Mouse (Mus musculus) myocyte (in vitro differentiated cells): ENCODE results near the gene Mif. TPM values are rescaled to one million over a fixed set of nuclear protein-coding genes. Genes with fewer than 3 reads are reported as not detected.

Experiments
- H3K27me3 ChIP-seq: one replicate; pipeline ENCODE4 v1.6.1; 2011; ENCODE audit not compliant: control insufficient read depth, insufficient read depth, insufficient read length
- H3K36me3 ChIP-seq: one replicate; pipeline ENCODE4 v1.6.1; 2011; ENCODE audit not compliant: control insufficient read depth, insufficient read depth
- H3K4me2 ChIP-seq: one replicate; pipeline ENCODE4 v1.6.1; 2011; ENCODE audit warnings: low read depth, control low read depth
- H3K4me3 ChIP-seq: one replicate; pipeline ENCODE4 v1.5.1; 2011; ENCODE audit warnings: mild to moderate bottlenecking, control low read depth, moderate library complexity
- H3K79me2 ChIP-seq: one replicate; pipeline ENCODE4 v1.6.1; 2011; ENCODE audit not compliant: control insufficient read depth, insufficient read depth
- H3ac ChIP-seq: one replicate; pipeline ENCODE4 v1.6.1; 2011; ENCODE audit not compliant: control insufficient read depth, insufficient read length
- CEBPB ChIP-seq: IDR thresholded peaks from 2 replicates; pipeline ENCODE4 v1.6.1; 2011; ENCODE audit warnings: mild to moderate bottlenecking, moderate library complexity; ENCODE audit not compliant: poor library complexity, insufficient read depth, severe bottlenecking
- E2F4 ChIP-seq: IDR thresholded peaks from one replicate; pipeline ENCODE4 v1.6.1; 2011; ENCODE audit warnings: mild to moderate bottlenecking, control low read depth, moderate library complexity; ENCODE audit not compliant: insufficient read depth
- MAX ChIP-seq: IDR thresholded peaks from one replicate; pipeline ENCODE4 v1.6.1; 2011; ENCODE audit warnings: low read depth, mild to moderate bottlenecking, control low read depth
- MYOD1 ChIP-seq, 3 experiments: IDR thresholded peaks; one replicate each; pipeline ENCODE4 v1.6.1; 2011; ENCODE audit warnings: control low read depth in 2 of 3, low read depth in 2 of 3, mild to moderate bottlenecking in 2 of 3, moderate library complexity in 1 of 3; ENCODE audit not compliant: insufficient read length in 2 of 3, control insufficient read depth in 1 of 3
- MYOG ChIP-seq, 3 experiments: IDR thresholded peaks; one replicate each; pipeline ENCODE4 v1.6.1; 2011; ENCODE audit warnings: control low read depth in 2 of 3, low read depth in 2 of 3, mild to moderate bottlenecking in 2 of 3; ENCODE audit not compliant: insufficient read length in 2 of 3, control insufficient read depth in 1 of 3, insufficient read depth in 1 of 3
- POLR2A ChIP-seq: IDR thresholded peaks from one replicate; pipeline ENCODE4 v1.6.1; 2011; ENCODE audit warnings: low read depth, mild to moderate bottlenecking, control low read depth, moderate library complexity; ENCODE audit not compliant: insufficient read length
- POLR2AphosphoS2 ChIP-seq: IDR thresholded peaks from one replicate; pipeline ENCODE4 v1.6.1; 2011; ENCODE audit warnings: low read depth, control low read depth; ENCODE audit not compliant: insufficient read length
- REST ChIP-seq: IDR thresholded peaks from one replicate; pipeline ENCODE4 v1.6.1; 2011; ENCODE audit warnings: mild to moderate bottlenecking, control low read depth, moderate library complexity; ENCODE audit not compliant: insufficient read depth, insufficient read length
- SRF ChIP-seq: IDR thresholded peaks from one replicate; pipeline ENCODE4 v1.6.1; 2011; ENCODE audit warnings: low read depth; ENCODE audit not compliant: control insufficient read depth, insufficient read length
- TCF12 ChIP-seq: IDR thresholded peaks from one replicate; pipeline ENCODE4 v1.6.1; 2011; ENCODE audit warnings: mild to moderate bottlenecking, control low read depth; ENCODE audit not compliant: poor library complexity, insufficient read depth, severe bottlenecking
- TCF3 ChIP-seq: IDR thresholded peaks from one replicate; pipeline ENCODE4 v1.6.1; 2011; ENCODE audit warnings: low read depth, control low read depth; ENCODE audit not compliant: insufficient read length
- USF1 ChIP-seq: IDR thresholded peaks from one replicate; pipeline ENCODE4 v1.6.1; 2011; ENCODE audit warnings: low read depth, mild to moderate bottlenecking, control low read depth, moderate library complexity
- polyA plus RNA-seq: library from polyadenylated mRNA; unstranded; fragments of >200 nt; fragmentation: generic; extraction: Trizol; gene quantifications from one replicate; pipeline ENCODE4 v1.2.1, GENCODE M21; 2012; ENCODE audit warnings: missing spikeins

Mif gene
- polyA plus RNA-seq, 1 experiment: 3,517 TPM

GRCm38 (mm10) chr10:75829529-75830274, 30.3 kb downstream of the Mif start:
- Histone ChIP-seq H3K27me3 (no peaks in the 10 kb centered on the region), H3K36me3 (no peaks in the 10 kb centered on the region), H3K4me3 (no peak overlapping the region), H3K79me2 (no peaks in the 10 kb centered on the region), H3ac (no peak overlapping the region), H3K4me2 (no peak overlapping the region)
- TF ChIP-seq TCF3 (no peak), CEBPB (no peak), USF1 (no peak), E2F4 (no peak), MAX (no peak), MYOG (IDR thresholded peaks at IDR 0.05; ENCODE audit: control insufficient read depth in 1 of 3, insufficient read depth in 1 of 3, insufficient read length in 2 of 3, low read depth in 2 of 3) (no peak), POLR2A (no peak), TCF12 (no peak), REST (no peak), SRF (no peak), MYOD1 (IDR thresholded peaks at IDR 0.05; ENCODE audit: control insufficient read depth in 1 of 3, insufficient read length in 2 of 3, low read depth in 2 of 3) (no peak), POLR2AphosphoS2 (no peak)

GRCm38 (mm10) chr10:75828500-75828931, 31.5 kb downstream of the Mif start:
- no peaks in the 10 kb centered on the region for H3K36me3 ChIP-seq
- H3ac ChIP-seq: no peak overlapping the region
- H3K4me3 ChIP-seq: no peak overlapping the region
- H3K4me2 ChIP-seq: no peak overlapping the region
- H3K27me3 ChIP-seq: no peaks in the 10 kb centered on the region
- H3K79me2 ChIP-seq: no peaks in the 10 kb centered on the region
- TF ChIP-seq MYOG (IDR thresholded peaks at IDR 0.05; ENCODE audit: control insufficient read depth in 1 of 3, insufficient read depth in 1 of 3, insufficient read length in 2 of 3, low read depth in 2 of 3) (no peak), CEBPB (0 out of 2 replicates have a peak, but pooled peaks have one; percentile 3)

GRCm38 (mm10) chr10:75827668-75828360, 32.2 kb downstream of the Mif start:
- Histone ChIP-seq H3K79me2 (no peaks in the 10 kb centered on the region), H3K27me3 (no peaks in the 10 kb centered on the region), H3K4me3 (no peak overlapping the region), H3K36me3 (no peaks in the 10 kb centered on the region), H3K4me2 (no peak overlapping the region), H3ac (no peak overlapping the region)
- no peak for TF ChIP-seq TCF12
- TF ChIP-seq MAX: no peak
- no peak for TF ChIP-seq E2F4
- TF ChIP-seq SRF: no peak
- no peak for TF ChIP-seq REST
- no peak for TF ChIP-seq MYOG (IDR thresholded peaks at IDR 0.05; ENCODE audit: control insufficient read depth in 1 of 3, insufficient read depth in 1 of 3, insufficient read length in 2 of 3, low read depth in 2 of 3)
- TF ChIP-seq TCF3: no peak
- no peak for TF ChIP-seq MYOD1 (IDR thresholded peaks at IDR 0.05; ENCODE audit: control insufficient read depth in 1 of 3, insufficient read length in 2 of 3, low read depth in 2 of 3)
- no peak for TF ChIP-seq POLR2A
- no peak for TF ChIP-seq CEBPB
- TF ChIP-seq POLR2AphosphoS2: no peak
- no peak for TF ChIP-seq USF1

GRCm38 (mm10) chr10:75824530-75824929, 35.5 kb downstream of the Mif start:
- no peak overlapping the region for H3K4me2 ChIP-seq
- no peak overlapping the region for H3K4me3 ChIP-seq
- H3K79me2 ChIP-seq: no peaks in the 10 kb centered on the region
- no peaks in the 10 kb centered on the region for H3K36me3 ChIP-seq
- no peaks in the 10 kb centered on the region for H3K27me3 ChIP-seq
- no peak overlapping the region for H3ac ChIP-seq
- TF ChIP-seq POLR2A (no peak), TCF12 (no peak), USF1 (no peak), SRF (no peak)

- Histone ChIP-seq H3K4me3 (no peak overlapping the region), H3ac (no peak overlapping the region), H3K36me3 (no peaks in the 10 kb centered on the region), H3K27me3 (no peaks in the 10 kb centered on the region), H3K79me2 (no peaks in the 10 kb centered on the region), H3K4me2 (no peak overlapping the region)
- no peak for TF ChIP-seq E2F4
- TF ChIP-seq TCF12: no peak
- no peak for TF ChIP-seq TCF3
- no peak for TF ChIP-seq MAX
- TF ChIP-seq CEBPB: no peak
- TF ChIP-seq SRF: no peak
- TF ChIP-seq POLR2A: no peak
- TF ChIP-seq MYOG (IDR thresholded peaks at IDR 0.05; ENCODE audit: control insufficient read depth in 1 of 3, insufficient read depth in 1 of 3, insufficient read length in 2 of 3, low read depth in 2 of 3): no peak
- TF ChIP-seq REST: no peak
- no peak for TF ChIP-seq MYOD1 (IDR thresholded peaks at IDR 0.05; ENCODE audit: control insufficient read depth in 1 of 3, insufficient read length in 2 of 3, low read depth in 2 of 3)
- TF ChIP-seq POLR2AphosphoS2: no peak
- no peak for TF ChIP-seq USF1
These were observed 36.3 kb downstream of the Mif start for GRCm38 (mm10) chr10:75823782-75824181.
